Comparison of ENCODE assay signal across 15 mouse cellular contexts in genomic region chr7:92140051-92140817, GRCm38 (mm10).
DNase-seq lines count a peak whose midpoint lies in the region; ATAC-seq and TF ChIP-seq lines count a peak whose summit lies in the region.
"Had no signal": no experiment of that assay in that cellular context is flagged by ENCODE, and none has a peak within 500 bp of the region (broad histone marks: within the 10 kb centered on the region; RNA-seq: fewer than 3 reads in every experiment).

No protein-coding gene starts in this region.

- DNase-seq in forebrain, postnatal 0 days = peak; percentile 7
- no peak for DNase-seq in forebrain, embryonic 14.5 days (ENCODE audit: low spot score)
- DNase-seq in midbrain, embryonic 10.5 days (ENCODE audit: low spot score) = no peak
- DNase-seq: adrenal gland, postnatal 10 days; cerebellum, adult 8-10 months; layer of hippocampus, postnatal 36 days; lung, adult 18-20 months had no signal

- WGBS in forebrain, postnatal 0 days = 49% methylated on average over 9 of the region's 9 CpGs
- 72% methylated on average over 9 of the region's 9 CpGs for WGBS in forebrain, embryonic 14.5 days
- 65% methylated on average over 9 of the region's 9 CpGs for WGBS in heart, embryonic 15.5 days
- WGBS in heart, embryonic 11.5 days (ENCODE audit: insufficient replicate concordance) = 66% methylated on average over 9 of the region's 9 CpGs
- WGBS in midbrain, embryonic 16.5 days = 58% methylated on average over 9 of the region's 9 CpGs
- 91% methylated on average over 9 of the region's 9 CpGs for WGBS in midbrain, embryonic 10.5 days

- peak; percentile 53; the same call in 1 of the 2 replicates for ATAC-seq in forebrain, postnatal 0 days
- no peak for ATAC-seq in forebrain, embryonic 14.5 days
- no peak for ATAC-seq in heart, embryonic 15.5 days (replicated peaks; ENCODE audit: insufficient number of reproducible peaks, insufficient read depth, low FRiP score, low read depth)
- no peak for ATAC-seq in heart, embryonic 11.5 days (replicated peaks; ENCODE audit: insufficient number of reproducible peaks, low FRiP score, low TSS enrichment)
- 0 out of 2 replicates have a peak, but pooled peaks have one; percentile 51 for ATAC-seq in midbrain, embryonic 16.5 days
- ATAC-seq in erythroblast, adult 5-6 weeks (replicated peaks; ENCODE audit: low FRiP score, poor library complexity, severe bottlenecking) = no peak
- ATAC-seq: intestine, postnatal 0 days had no signal

- no peak overlapping the region for H3K27ac ChIP-seq in forebrain, postnatal 0 days (ENCODE audit: low read depth, low read length)
- H3K27ac ChIP-seq in forebrain, embryonic 14.5 days (ENCODE audit: low read depth, low read length) = no peak overlapping the region
- peak overlapping the region; percentile 37 for H3K27ac ChIP-seq in heart, embryonic 15.5 days
- H3K27ac ChIP-seq in heart, embryonic 11.5 days (ENCODE audit: low read depth, low read length) = no peak overlapping the region
- H3K27ac ChIP-seq in midbrain, embryonic 16.5 days (ENCODE audit: low read length) = peak overlapping the region; percentile 52; the same call in 1 of the 2 replicates
- no peak overlapping the region for H3K27ac ChIP-seq in midbrain, embryonic 10.5 days (replicated peaks)
- H3K27ac ChIP-seq: kidney, postnatal 0 days; limb, embryonic 15.5 days had no signal

- no peaks in the 10 kb centered on the region for H3K36me3 ChIP-seq in forebrain, postnatal 0 days (ENCODE audit: insufficient read depth)
- no peaks in the 10 kb centered on the region for H3K36me3 ChIP-seq in forebrain, embryonic 14.5 days (ENCODE audit: control insufficient read depth, insufficient read depth, low read length)
- H3K36me3 ChIP-seq in heart, embryonic 15.5 days = no peaks in the 10 kb centered on the region
- H3K36me3 ChIP-seq in heart, embryonic 11.5 days (ENCODE audit: control insufficient read depth, insufficient read depth, low read length) = no peaks in the 10 kb centered on the region
- no peaks in the 10 kb centered on the region for H3K36me3 ChIP-seq in midbrain, embryonic 16.5 days (ENCODE audit: control insufficient read depth, insufficient read depth, low read length)
- no peaks in the 10 kb centered on the region for H3K36me3 ChIP-seq in midbrain, embryonic 10.5 days
- H3K36me3 ChIP-seq: embryonic facial prominence, embryonic 13.5 days; limb, embryonic 15.5 days had no signal

- no peaks in the 10 kb centered on the region for H3K4me1 ChIP-seq in forebrain, postnatal 0 days (ENCODE audit: insufficient read depth)
- no peaks in the 10 kb centered on the region for H3K4me1 ChIP-seq in forebrain, embryonic 14.5 days (ENCODE audit: control insufficient read depth, insufficient read depth, low read length)
- H3K4me1 ChIP-seq in heart, embryonic 15.5 days (replicated peaks) = peaks cover 11% of the 10 kb centered on the region
- H3K4me1 ChIP-seq in heart, embryonic 11.5 days (ENCODE audit: control insufficient read depth, insufficient read depth, low read length) = no peaks in the 10 kb centered on the region; the same call in 1 of the 2 replicates
- 0 out of 2 replicates have a peak, but pooled peaks cover 4% of the 10 kb centered on the region for H3K4me1 ChIP-seq in midbrain, embryonic 16.5 days (ENCODE audit: control insufficient read depth, insufficient read depth, low read length)
- peaks cover 4% of the 10 kb centered on the region; the same call in 1 of the 2 replicates for H3K4me1 ChIP-seq in midbrain, embryonic 10.5 days
- H3K4me1 ChIP-seq: limb, embryonic 15.5 days had no signal

- H3K9me3 ChIP-seq in forebrain, postnatal 0 days (ENCODE audit: low read length) = no peaks in the 10 kb centered on the region
- H3K9me3 ChIP-seq in forebrain, embryonic 14.5 days (replicated peaks; ENCODE audit: control insufficient read depth, low read length) = no peaks in the 10 kb centered on the region
- H3K9me3 ChIP-seq in heart, embryonic 15.5 days (replicated peaks) = no peaks in the 10 kb centered on the region
- no peaks in the 10 kb centered on the region for H3K9me3 ChIP-seq in heart, embryonic 11.5 days (replicated peaks; ENCODE audit: control insufficient read depth, low read length)
- H3K9me3 ChIP-seq in midbrain, embryonic 16.5 days (replicated peaks; ENCODE audit: control insufficient read depth, low read length, poor library complexity, severe bottlenecking) = no peaks in the 10 kb centered on the region
- H3K9me3 ChIP-seq in midbrain, embryonic 10.5 days (replicated peaks) = no peaks in the 10 kb centered on the region
- H3K9me3 ChIP-seq: embryonic facial prominence, embryonic 13.5 days; limb, embryonic 15.5 days had no signal

- no peak overlapping the region for H3K9ac ChIP-seq in forebrain, postnatal 0 days
- no peak overlapping the region for H3K9ac ChIP-seq in forebrain, embryonic 14.5 days (ENCODE audit: low read length)
- H3K9ac ChIP-seq in heart, embryonic 15.5 days = no peak overlapping the region
- H3K9ac ChIP-seq in heart, embryonic 11.5 days (ENCODE audit: low read depth, low read length) = no peak overlapping the region
- no peak overlapping the region for H3K9ac ChIP-seq in midbrain, embryonic 16.5 days (ENCODE audit: low read depth, low read length)
- H3K9ac ChIP-seq: embryonic facial prominence, embryonic 13.5 days; limb, embryonic 15.5 days had no signal

- H3K27me3 ChIP-seq in forebrain, postnatal 0 days (ENCODE audit: insufficient read depth, low read length) = no peaks in the 10 kb centered on the region
- no peaks in the 10 kb centered on the region for H3K27me3 ChIP-seq in forebrain, embryonic 14.5 days (replicated peaks; ENCODE audit: control insufficient read depth, insufficient read depth, low read length)
- no peaks in the 10 kb centered on the region for H3K27me3 ChIP-seq in heart, embryonic 15.5 days
- no peaks in the 10 kb centered on the region for H3K27me3 ChIP-seq in heart, embryonic 11.5 days (ENCODE audit: control insufficient read depth, insufficient read depth, low read length)
- no peaks in the 10 kb centered on the region for H3K27me3 ChIP-seq in midbrain, embryonic 16.5 days (ENCODE audit: control insufficient read depth, insufficient read depth, low read depth, low read length)
- no peaks in the 10 kb centered on the region for H3K27me3 ChIP-seq in midbrain, embryonic 10.5 days (ENCODE audit: low read depth, poor library complexity, severe bottlenecking)
- H3K27me3 ChIP-seq: embryonic facial prominence, embryonic 13.5 days; limb, embryonic 15.5 days had no signal

- no peak overlapping the region for H3K4me2 ChIP-seq in forebrain, postnatal 0 days (ENCODE audit: low read depth)
- H3K4me2 ChIP-seq in forebrain, embryonic 14.5 days (ENCODE audit: low read length) = no peak overlapping the region
- no peak overlapping the region for H3K4me2 ChIP-seq in heart, embryonic 15.5 days
- H3K4me2 ChIP-seq in heart, embryonic 11.5 days = no peak overlapping the region
- H3K4me2 ChIP-seq in midbrain, embryonic 16.5 days (ENCODE audit: low read length) = no peak overlapping the region
- H3K4me2 ChIP-seq: embryonic facial prominence, embryonic 13.5 days; limb, embryonic 15.5 days had no signal

- no peak for TF ChIP-seq CTCF in forebrain, postnatal 0 days (IDR thresholded peaks at IDR 0.05; ENCODE audit: low read depth)

- no peak overlapping the region for H3K4me3 ChIP-seq in forebrain, postnatal 0 days (ENCODE audit: low read depth, low read length)
- H3K4me3 ChIP-seq in forebrain, embryonic 14.5 days (ENCODE audit: low read depth, low read length) = no peak overlapping the region
- no peak overlapping the region for H3K4me3 ChIP-seq in heart, embryonic 15.5 days
- H3K4me3 ChIP-seq in heart, embryonic 11.5 days (ENCODE audit: low read depth, low read length) = no peak overlapping the region
- H3K4me3 ChIP-seq in midbrain, embryonic 16.5 days (ENCODE audit: low read depth, low read length) = no peak overlapping the region
- H3K4me3 ChIP-seq in midbrain, embryonic 10.5 days = no peak overlapping the region
- H3K4me3 ChIP-seq: embryonic facial prominence, embryonic 13.5 days; limb, embryonic 15.5 days had no signal

Comparison
In these comparisons a context has a peak if more than half of its experiments do, and no peak if none do; other contexts are left out.
1. ATAC-seq: peak in forebrain, postnatal 0 days (single experiment) and midbrain, embryonic 16.5 days (single experiment); none in forebrain, embryonic 14.5 days (single experiment), heart, embryonic 15.5 days (single experiment), heart, embryonic 11.5 days (single experiment) and erythroblast, adult 5-6 weeks (single experiment).
2. H3K27ac ChIP-seq: peak in heart, embryonic 15.5 days (single experiment) and midbrain, embryonic 16.5 days (single experiment); none in forebrain, postnatal 0 days (single experiment), forebrain, embryonic 14.5 days (single experiment), heart, embryonic 11.5 days (single experiment) and midbrain, embryonic 10.5 days (single experiment).